19 mouse cellular contexts compared by ENCODE assay signal in the genomic region with DNA sequence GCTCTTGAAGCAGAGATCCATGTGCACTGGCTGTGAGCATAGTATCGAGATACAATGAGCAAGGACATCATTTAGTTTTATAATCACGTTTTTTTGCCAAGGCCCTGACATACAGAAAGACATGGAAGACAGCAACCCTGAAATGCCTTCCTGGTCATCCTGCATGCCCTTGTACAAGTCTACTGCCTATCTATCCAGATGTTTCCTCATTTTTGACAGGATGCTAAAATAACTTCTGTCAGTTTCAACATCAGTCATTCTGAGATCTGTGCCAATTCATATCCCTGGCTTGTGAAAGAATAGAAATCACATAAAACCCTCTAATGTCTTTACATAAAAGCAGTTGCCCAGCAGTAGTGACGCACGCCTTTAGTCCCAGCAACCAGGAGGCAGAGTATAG.
"Had no signal": no experiment of that assay in that cellular context is flagged by ENCODE, and none has a peak within 500 bp of the region (broad histone marks: within the 10 kb centered on the region; RNA-seq: fewer than 3 reads in every experiment).

No protein-coding gene starts in this region.

- H3K4me2 ChIP-seq: limb, embryonic 12.5 days; limb, embryonic 15.5 days; liver, embryonic 11.5 days; midbrain, embryonic 13.5 days; neural tube, embryonic 13.5 days; stomach, embryonic 15.5 days had no signal

- DNase-seq: kidney, adult 2 months; kidney, postnatal 14 days; kidney, postnatal 4 days; left cerebral cortex, postnatal 4 days; liver, postnatal 0 days; lung, postnatal 36 days; retina, postnatal 1 day; right cerebral cortex, postnatal 25 days; spleen, adult 18-20 months; thymus, postnatal 36 days had no signal

- H3K27ac ChIP-seq: limb, embryonic 12.5 days; limb, embryonic 15.5 days; liver, embryonic 14.5 days; midbrain, embryonic 13.5 days; neural tube, embryonic 13.5 days; stomach, embryonic 15.5 days had no signal

- H3K9ac ChIP-seq: limb, embryonic 12.5 days; limb, embryonic 15.5 days; liver, embryonic 14.5 days; liver, postnatal 0 days; midbrain, embryonic 13.5 days; neural tube, embryonic 13.5 days; stomach, embryonic 15.5 days had no signal

- H3K27me3 ChIP-seq: limb, embryonic 12.5 days; limb, embryonic 15.5 days; midbrain, embryonic 13.5 days; neural tube, embryonic 13.5 days; stomach, embryonic 15.5 days had no signal

- H3K4me1 ChIP-seq: limb, embryonic 12.5 days; limb, embryonic 15.5 days; stomach, embryonic 15.5 days had no signal

- H3K4me3 ChIP-seq: limb, embryonic 12.5 days; limb, embryonic 15.5 days; midbrain, embryonic 13.5 days; myocyte; neural tube, embryonic 13.5 days; stomach, embryonic 15.5 days had no signal

- ATAC-seq: midbrain, embryonic 13.5 days; midbrain, embryonic 16.5 days had no signal

- H3K9me3 ChIP-seq: limb, embryonic 12.5 days; limb, embryonic 15.5 days; midbrain, embryonic 13.5 days; neural tube, embryonic 13.5 days; stomach, embryonic 15.5 days had no signal

- H3K36me3 ChIP-seq: stomach, embryonic 15.5 days had no signal
